Mouse (Mus musculus) adrenal gland, postnatal 14 days (tissue): ENCODE data around the gene Olfr1442. TPM values are rescaled to one million over a fixed set of nuclear protein-coding genes. Genes with fewer than 3 reads are reported as not detected.
"Not testable (repeated sequence)": the region's sequence is repeated elsewhere in the genome, so short reads cannot be mapped to it uniquely, and the experiment has no call there.

Source experiments
- DNase-seq: peaks from one replicate; pipeline ENCODE4 v3.0.0; 2021; ENCODE audit warnings: mixed read lengths
- long read RNA-seq, 2 experiments: library from polyadenylated mRNA; stranded (forward); transcript quantifications; one replicate each; pipeline ENCODE4 v2.0.0; 2021
- total RNA-seq: library from RNA; stranded (reverse); gene quantifications from 2 replicates; pipeline ENCODE4 v1.2.3, GENCODE M21; 2021

Gene Olfr1442
- total RNA-seq = not detected in 2 replicates
- long read RNA-seq, experiment 1 = 0 reads
- long read RNA-seq, experiment 2 = 0 reads

DNA sequence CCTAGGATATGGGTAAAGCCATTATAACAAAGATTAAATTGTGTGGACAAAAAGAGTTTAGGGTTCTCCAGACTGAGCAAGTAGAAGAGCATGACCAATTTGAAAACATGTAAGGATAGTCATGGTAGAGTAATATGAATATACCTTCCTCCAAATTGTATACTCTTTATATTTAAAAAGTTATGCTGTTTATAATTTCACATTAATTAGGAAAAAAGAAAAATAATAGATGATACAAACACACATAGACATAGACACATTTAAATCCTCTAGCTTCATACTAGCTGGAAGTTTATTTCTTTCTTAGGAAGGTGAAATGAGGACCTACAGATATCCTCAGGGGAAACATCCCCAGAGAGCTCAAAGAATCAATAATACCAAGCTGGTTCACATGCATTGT, at the start of gene Olfr1442:
Olfr1442 (plus strand) TSS at position 301 of the 400 bp plus-strand sequence.
- DNase-seq = no peak

DNA sequence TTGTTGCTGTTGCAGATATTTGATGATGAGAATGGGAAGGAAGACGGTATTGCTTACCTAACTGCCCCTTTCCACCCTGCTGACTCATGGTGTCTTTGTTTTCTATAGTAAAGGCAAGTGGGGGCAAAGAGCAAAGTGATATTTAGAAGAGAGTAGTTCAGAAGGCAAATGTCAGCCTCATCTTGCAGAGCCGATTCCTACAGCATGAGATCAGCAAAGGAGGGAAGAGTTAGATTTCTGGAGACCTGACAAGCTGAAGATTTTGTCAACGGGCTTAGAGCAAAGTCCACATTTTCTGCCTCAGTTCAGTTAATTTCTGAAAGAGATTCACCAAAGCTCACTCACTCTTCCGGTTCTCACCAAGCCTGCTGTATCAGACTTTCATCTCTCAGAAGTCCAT, 37.1 kb upstream of the Olfr1442 start, which contains the start of gene Glyat:
Glyat (plus strand) TSS at position 133 of the 400 bp plus-strand sequence.
- DNase-seq = no peak

DNA sequence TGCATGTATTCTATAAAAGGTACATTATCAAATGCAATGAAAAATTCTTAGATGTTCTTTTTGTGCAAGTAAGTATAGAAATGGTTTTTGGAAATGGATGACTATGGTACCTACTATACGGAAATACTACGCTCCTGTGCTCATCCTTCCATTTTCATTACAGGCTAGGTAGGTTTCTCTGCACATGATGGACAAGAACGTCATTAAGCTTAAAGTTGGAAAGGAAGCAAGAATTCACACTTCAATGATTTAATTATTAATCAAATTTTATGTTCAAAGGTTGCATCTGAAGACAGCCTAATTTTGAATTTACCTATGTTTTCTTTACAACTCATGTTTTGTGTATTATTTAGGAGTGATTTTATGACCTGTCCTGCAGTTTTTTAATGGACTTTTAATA, 36.0 kb upstream of the Olfr1442 start:
- DNase-seq = no peak

DNA sequence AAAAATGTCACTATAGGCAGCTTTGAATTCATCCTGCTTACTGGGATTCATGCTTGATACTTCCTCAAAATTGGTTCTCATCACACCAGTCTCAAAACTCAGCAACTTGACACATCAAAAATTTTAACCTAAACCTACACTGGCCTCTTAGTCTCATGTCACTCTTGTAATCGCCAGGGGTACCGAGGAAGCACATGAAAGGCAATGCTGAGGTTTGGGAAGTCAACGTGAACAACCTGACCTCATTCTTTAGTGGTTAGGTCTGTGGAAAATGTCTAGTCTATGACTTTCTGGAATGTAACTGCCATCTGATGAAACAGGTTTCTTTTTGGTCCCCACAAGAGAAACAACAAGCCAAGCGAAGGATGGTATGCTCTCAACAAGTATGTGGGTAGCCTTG, 35.3 kb upstream of the Olfr1442 start:
- DNase-seq = no peak

DNA sequence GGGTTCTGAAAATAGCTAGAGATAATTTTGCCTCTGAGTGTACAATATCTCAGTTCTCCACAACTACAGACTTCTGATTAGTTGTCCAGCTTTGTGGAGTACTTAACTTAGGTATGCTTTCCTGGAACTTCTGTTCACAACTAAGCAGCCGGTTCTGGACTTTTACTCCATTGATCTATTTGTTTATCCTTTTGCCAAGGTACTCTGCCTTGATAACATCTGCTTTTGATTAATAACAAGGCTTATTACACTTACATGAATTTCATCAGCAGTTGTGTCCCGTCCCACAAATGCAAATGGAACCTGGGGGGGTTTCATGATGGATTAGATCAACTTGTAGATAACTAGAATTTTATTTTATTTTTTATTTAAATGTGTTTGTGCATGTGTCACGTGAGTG, 33.4 kb upstream of the Olfr1442 start:
- DNase-seq = no peak

DNA sequence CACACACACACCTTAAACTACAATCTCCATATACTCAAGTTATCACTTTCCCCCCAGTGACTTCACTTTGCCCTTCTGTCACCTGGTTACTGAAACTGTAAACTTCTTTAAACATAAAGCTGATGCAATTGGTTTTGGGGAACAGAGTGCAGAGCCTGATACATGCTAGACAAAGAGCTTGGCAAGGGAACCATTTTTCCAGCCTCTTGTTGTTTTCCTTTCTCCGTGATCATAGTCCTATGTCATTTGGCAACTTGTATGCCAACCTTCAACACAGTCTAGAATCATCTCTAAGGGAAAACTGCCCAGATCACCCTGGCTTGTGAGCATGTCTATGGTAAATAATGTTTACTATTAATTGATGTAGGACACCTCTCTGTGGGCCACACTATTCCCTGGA, 32.2 kb upstream of the Olfr1442 start:
- no peak for DNase-seq

DNA sequence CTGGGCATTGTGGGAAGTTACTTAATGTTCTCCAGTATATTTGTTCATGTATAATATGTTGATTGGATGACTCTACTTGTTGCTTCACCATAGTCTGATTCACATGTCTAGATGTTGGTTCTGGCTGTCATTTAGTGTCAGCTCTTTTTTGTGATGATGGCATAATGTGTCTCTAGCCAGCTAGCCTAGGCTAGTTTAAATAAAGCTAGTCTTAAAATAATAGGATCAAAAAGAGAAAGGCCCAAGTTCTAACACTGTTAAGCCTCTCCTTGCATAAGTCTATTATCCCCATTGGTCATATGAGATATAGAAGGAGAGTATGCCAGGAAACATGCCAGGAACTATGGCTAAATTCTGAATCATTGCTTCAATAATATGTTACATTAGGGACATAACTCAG, 20.7 kb upstream of the Olfr1442 start:
- DNase-seq = no peak

DNA sequence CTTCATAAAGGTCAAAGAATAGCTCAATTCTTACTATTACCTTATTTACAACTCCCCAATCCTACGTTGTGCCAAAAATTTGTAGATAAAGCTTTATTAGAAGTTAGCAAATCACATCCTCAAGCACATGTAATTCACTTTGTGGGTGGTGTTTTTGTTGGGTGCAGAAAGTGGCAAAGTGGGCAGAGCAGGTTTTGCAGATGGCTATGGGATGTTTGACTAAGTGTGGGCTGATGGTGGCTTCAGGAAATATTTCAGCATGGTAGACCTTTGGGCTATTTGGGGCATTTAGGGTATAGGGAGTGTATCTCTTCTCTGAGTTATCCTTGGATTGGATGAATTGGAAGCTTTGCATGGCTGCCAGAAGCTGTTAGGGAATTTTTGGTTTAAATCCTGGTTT, 4.1 kb upstream of the Olfr1442 start:
- DNase-seq = no peak

DNA sequence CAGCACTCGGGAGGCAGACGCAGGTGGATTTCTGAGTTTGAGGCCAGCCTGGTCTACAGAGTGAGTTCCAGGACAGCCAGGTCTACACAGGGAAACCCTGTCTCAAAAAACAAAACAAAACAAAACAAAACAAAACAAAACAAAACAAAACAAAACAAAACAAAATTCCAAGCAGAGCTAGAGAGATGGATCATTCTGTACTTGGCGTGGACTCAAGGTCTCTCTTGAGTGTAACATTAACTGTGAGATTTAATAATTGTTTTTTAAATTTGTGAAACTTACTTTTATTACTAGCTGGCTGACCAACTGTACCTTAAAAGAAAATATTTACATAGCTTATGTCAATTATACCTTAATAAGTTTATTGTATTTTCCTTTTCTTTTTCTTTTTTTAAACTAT, 1.6 kb upstream of the Olfr1442 start:
- not testable (repeated sequence) for DNase-seq

DNA sequence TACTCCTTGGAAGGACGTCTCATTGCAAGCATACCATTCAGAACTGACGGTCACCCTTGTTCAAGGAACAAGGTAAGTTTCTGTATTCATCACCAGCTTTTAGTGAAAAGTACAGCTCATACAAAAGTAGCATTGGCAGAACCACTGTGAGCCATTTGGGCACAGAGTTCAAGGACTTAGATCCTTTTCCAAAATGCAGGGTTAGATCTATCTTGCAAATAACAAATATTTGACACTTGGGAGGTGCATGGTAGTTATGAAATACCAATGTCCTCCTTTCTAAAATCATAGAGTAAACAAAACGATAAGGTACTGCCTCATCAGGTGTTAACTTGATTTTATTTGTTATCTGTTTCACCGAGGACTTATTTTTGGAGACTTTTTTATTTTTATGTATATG, 812 bp downstream of the Olfr1442 start:
- no peak for DNase-seq

DNA sequence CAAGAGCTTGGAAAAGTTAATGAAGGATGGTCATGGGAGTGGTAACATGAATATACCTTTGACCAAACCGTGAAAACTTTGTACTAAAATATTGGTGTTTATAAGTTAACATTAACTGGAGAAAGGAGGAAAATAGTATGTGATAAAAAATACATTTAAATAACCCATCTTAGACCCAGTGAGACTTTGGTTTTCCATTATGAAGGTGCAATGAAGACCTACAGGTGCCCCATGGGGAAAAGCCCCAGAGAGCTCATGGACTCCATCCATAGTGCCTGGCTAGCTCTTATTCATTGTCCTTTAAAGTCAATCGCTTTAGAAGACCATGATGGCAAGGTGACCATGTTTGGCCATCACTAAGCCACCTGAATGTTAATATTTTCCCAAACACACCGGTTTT, 7.6 kb downstream of the Olfr1442 start, which contains the start of gene Olfr1443:
Olfr1443 (plus strand) TSS at position 301 of the 400 bp plus-strand sequence.
- no peak for DNase-seq

DNA sequence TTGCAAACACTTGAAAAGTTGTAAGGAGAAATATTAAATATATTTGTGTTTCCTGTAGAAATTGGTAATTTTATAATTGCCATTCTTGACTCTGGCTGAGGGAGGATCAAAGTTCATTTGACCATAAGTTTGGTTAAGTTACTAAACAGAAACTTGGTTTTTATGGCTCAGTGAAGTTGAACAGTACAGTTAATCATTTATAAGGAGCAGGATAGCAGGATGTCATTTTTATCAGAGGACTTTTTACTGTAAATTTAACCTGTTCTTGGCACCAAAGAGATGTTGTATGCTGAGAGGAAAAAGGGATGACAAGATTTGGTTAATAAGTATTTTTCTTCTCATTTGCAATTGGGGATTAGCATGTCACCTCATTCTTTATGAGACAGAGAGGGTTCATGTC, 14.4 kb downstream of the Olfr1442 start:
- no peak for DNase-seq

DNA sequence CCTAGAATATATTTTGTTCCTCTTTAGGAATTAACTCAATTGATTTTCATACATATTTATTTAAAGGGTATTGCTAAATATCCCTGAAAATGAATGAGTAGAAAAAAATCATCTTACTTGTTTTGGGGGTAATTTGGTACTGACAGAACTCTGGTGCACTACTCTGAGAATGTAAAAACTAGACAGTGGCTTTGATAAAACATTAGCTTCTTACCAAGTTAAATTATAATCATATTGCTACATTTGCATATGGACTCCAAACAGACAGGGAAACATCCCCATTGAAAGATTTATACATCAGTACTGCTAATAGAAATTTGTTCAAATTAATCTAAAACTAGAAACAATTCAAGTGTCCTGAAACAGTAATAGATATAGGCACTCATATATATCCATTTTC, 15.0 kb downstream of the Olfr1442 start:
- no peak for DNase-seq

DNA sequence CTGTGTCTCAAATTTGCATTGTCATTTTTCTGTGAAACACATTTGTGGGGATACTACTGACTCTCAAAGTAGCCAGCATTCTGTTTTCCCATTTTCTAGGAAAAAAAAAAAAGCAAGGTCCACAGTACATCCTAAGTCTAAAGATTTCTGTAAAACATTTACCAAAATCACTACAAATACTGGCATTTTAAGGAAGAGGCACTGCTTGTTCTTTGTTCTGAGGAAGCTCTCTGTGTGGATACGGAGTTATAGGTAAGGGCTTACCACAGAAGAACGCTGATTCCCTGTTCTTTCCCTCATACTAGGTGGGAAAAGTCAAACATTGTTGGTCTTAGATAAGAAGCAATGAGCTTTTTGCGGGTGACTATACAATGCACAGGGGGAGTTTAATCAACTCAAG, 25.4 kb downstream of the Olfr1442 start, which contains the start of gene Keg1:
Keg1 (plus strand) TSS at position 197 of the 400 bp plus-strand sequence.
- DNase-seq = no peak

DNA sequence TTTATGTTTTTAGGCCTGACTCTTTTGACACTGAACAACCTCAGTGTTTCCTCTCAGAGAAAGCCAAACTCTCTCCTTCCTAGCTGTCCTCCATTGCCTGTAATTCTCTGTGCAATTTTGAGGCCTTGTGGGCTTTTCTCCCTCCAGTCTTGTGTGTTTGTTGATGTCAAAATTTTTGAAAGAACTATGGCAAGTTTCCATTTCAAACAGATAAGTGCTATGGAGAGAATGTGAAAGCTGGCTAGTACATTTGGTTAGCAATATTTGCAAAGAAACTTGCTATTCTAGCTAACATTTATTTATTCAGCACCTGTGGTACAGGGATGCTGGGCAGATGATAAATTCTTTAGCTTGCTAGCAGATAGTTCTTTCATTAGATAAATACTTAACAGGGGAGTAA, 26.0 kb downstream of the Olfr1442 start:
- DNase-seq = no peak

DNA sequence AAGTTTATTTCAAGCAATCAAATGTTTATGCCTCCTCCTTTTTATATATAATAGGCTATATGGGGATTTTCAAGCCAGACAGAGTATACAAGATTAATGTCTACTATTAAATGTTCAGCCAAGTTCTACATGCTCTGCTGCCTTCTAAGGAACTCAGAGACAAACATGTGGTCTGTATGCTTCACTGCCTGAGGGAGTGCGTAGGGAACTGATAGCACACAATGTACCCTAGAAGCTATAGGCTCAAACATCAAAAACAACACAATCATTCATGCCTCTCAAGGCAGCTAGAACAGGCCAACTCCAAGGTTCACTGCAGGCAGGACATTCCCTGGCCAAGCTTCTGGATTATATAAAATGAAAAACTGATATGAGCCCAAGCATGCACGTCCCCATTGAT, 38.2 kb downstream of the Olfr1442 start:
- DNase-seq = no peak

DNA sequence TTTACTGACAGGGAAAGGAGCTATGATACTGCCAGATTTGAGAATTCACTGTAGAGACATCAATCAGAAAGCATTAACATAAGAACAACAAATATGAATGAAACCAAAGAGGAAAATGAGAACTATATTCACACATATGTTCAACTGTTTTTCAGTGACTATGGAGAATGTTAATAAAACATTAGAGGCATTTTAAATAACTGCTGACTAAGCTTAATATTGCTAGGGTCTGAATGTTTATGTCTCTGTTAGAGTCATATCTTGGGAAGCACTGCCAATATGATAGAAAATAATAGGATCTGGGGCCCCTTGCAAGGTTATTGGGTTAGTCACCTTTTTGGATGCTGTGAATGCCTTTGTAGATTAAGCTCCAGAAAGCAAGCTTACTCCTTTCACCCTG, 38.7 kb downstream of the Olfr1442 start:
- DNase-seq = no peak

DNA sequence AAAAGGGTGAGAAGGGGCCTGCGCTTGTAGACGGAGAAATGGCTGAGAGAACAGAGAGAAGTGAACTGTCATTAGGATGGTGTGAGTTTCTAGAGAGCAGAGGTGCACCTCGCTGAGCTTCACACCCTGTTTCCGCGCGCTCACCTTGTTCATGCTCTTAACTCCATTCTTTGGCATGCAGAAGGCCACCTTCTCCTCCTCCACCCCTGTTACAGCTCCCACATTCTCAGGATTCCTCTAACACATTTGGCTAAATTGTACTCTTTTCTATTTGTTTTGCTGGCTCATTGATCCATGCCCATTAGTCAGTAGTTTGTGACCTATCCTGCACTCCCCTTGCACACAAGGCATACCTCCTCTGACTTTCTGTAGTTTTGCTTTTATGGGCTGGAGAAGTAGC, 49.0 kb downstream of the Olfr1442 start:
- DNase-seq = no peak

DNA sequence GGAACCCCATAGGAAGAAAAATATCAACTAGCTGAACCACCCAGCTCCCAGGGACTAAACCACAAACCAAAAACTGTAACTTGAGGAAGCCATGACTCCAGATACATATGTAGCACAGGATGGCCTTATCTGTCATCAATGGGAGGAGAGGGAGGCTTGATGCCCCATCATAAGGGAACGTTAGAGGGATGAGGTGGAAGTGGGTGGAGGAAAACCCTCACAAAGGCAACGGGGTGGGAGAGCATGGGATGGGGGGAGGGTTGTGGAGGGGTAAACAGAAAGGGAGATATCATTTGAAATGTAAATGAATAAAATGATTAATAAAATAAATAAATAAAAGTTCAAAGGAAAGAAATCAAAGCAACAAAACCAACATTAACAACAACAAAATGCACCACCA, 50.2 kb downstream of the Olfr1442 start:
- DNase-seq = no peak

DNA sequence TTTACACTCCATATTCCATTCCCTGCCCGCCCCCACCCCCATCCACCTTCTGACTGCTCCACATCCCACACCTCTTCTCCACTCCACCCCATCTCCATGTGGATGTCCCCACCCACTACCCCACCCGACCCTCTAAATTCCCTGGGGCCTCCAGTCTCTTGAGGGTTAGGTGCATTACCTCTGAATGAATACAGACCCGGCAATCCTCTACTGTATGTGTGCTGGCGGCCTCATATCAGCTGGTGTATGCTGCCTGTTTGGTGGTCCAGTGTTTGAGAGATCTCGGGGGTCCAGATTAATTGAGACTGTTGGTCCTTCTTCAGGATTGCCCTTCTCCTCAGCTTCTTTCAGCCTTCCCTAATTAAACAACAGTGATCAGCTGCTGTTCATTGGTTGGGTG, 50.7 kb downstream of the Olfr1442 start:
- not testable (repeated sequence) for DNase-seq

DNA sequence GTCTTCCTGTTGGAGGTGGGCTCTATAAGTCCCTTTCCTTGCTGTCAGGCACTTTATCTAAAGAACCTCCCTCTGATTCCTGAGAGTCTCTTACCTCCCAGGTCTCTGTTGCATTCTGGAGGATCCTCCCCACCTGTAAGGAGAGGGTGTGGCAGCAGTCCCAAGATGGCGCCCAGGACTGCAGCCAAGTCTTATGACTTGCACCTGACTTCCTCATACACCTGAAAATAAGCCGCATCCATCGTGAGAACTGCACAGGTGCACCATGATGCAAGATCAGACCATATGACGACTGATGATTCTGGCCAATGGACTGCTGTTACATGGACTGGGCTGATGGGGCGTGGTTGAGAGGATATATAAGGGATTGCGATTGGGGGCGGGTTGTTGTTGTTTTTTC, 51.4 kb downstream of the Olfr1442 start:
- not testable (repeated sequence) for DNase-seq

DNA sequence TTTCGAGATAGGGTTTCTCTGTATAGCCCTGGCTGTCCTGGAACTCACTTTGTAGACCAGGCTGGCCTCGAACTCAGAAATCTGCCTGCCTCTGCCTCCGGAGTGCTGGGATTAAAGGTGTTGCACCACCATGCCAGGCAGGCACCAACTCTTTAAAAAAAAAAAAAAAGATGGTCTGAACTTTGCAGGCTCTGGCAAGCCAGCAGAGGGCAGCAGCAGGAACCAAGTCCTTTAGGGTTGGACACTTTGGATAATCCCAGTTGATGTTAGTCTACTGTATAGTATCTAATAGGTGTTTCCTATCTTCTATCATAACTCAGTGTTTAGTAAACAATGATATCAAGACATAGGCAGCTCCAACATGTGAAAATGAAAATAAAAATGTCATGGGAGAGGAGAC, 52.1 kb downstream of the Olfr1442 start:
- DNase-seq = peak; percentile 64

DNA sequence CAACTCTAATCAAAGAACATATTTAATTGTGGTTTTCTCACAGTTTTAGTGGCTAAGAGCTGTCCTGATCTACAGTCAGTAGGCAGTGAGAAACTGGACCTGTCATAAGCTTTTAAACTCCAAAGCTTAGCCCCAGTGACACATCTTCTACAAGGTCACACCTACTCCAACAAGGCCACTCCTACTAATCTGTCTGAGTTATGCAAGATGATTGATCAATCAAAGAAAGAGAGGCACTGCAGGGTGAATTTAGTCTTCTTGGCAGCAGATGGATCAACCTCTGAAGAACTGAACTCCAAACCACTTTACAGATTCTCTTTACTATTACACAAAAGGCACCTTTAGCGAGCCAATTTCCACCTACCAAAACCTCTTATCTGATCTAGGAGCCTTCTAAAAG, 55.6 kb downstream of the Olfr1442 start:
- no peak for DNase-seq
